Mouse (Mus musculus): ENCODE measurements at regions not wholly inside any gene's neighbourhood (a gene's known extent, or its start where the extent isn't known, plus 50 kb on each side); places are given as distances from the start of the nearest gene placed in this dataset.

GRCm38 (mm10) chr1:179871961-179872360 lies 68.5 kb upstream of the Ahctf1 start:
- Histone ChIP-seq H3K9me3 (ENCODE audit: low read length) (no peaks in the 10 kb centered on the region), H3K27me3 (ENCODE audit: insufficient read depth, low read length) (no peaks in the 10 kb centered on the region), H3K36me3 (ENCODE audit: insufficient read depth, low read length) (no peaks in the 10 kb centered on the region), H3K27ac (ENCODE audit: low read depth, low read length) (no peak overlapping the region), H3K4me2 (ENCODE audit: low read depth, low read length, poor library complexity, severe bottlenecking) (no peak overlapping the region), H3K4me3 (ENCODE audit: low read depth, low read length) (no peak overlapping the region), H3K4me1 (ENCODE audit: insufficient read depth, low read length) (no peaks in the 10 kb centered on the region), H3K9ac (replicated peaks; ENCODE audit: low read length, poor library complexity, severe bottlenecking) (no peak overlapping the region)
- no peak for ATAC-seq (ENCODE audit: low FRiP score)
- 83% methylated on average over 3 of the region's 3 CpGs for WGBS
- no peak for DNase-seq (ENCODE audit: low spot score)
- TF ChIP-seq CTCF (IDR thresholded peaks at IDR 0.05) = no peak

GRCm38 (mm10) chr1:179868656-179869055 lies 65.2 kb upstream of the Ahctf1 start:
- Histone ChIP-seq H3K36me3 (ENCODE audit: insufficient read depth, low read length) (no peaks in the 10 kb centered on the region), H3K4me2 (ENCODE audit: low read depth, low read length, poor library complexity, severe bottlenecking) (no peak overlapping the region), H3K27me3 (ENCODE audit: insufficient read depth, low read length) (no peaks in the 10 kb centered on the region), H3K9me3 (ENCODE audit: low read length) (no peaks in the 10 kb centered on the region), H3K9ac (replicated peaks; ENCODE audit: low read length, poor library complexity, severe bottlenecking) (no peak overlapping the region), H3K27ac (ENCODE audit: low read depth, low read length) (no peak overlapping the region), H3K4me1 (ENCODE audit: insufficient read depth, low read length) (no peaks in the 10 kb centered on the region), H3K4me3 (ENCODE audit: low read depth, low read length) (no peak overlapping the region)
- DNase-seq (ENCODE audit: low spot score) (no peak), ATAC-seq (ENCODE audit: low FRiP score) (no peak)
- 90% methylated on average over 9 of the region's 9 CpGs for WGBS
- no peak for TF ChIP-seq CTCF (IDR thresholded peaks at IDR 0.05)

GRCm38 (mm10) chr1:179867493-179867892 lies 64.0 kb upstream of the Ahctf1 start:
- Histone ChIP-seq H3K4me2 (ENCODE audit: low read depth, low read length, poor library complexity, severe bottlenecking) (no peak overlapping the region), H3K27ac (ENCODE audit: low read depth, low read length) (no peak overlapping the region), H3K4me1 (ENCODE audit: insufficient read depth, low read length) (no peaks in the 10 kb centered on the region), H3K9me3 (ENCODE audit: low read length) (no peaks in the 10 kb centered on the region), H3K36me3 (ENCODE audit: insufficient read depth, low read length) (no peaks in the 10 kb centered on the region), H3K27me3 (ENCODE audit: insufficient read depth, low read length) (no peaks in the 10 kb centered on the region), H3K9ac (replicated peaks; ENCODE audit: low read length, poor library complexity, severe bottlenecking) (no peak overlapping the region), H3K4me3 (ENCODE audit: low read depth, low read length) (no peak overlapping the region)
- no peak for DNase-seq (ENCODE audit: low spot score)
- no peak for ATAC-seq (ENCODE audit: low FRiP score)
- WGBS = 85% methylated on average over 4 of the region's 4 CpGs
- no peak for TF ChIP-seq CTCF (IDR thresholded peaks at IDR 0.05)

DNA sequence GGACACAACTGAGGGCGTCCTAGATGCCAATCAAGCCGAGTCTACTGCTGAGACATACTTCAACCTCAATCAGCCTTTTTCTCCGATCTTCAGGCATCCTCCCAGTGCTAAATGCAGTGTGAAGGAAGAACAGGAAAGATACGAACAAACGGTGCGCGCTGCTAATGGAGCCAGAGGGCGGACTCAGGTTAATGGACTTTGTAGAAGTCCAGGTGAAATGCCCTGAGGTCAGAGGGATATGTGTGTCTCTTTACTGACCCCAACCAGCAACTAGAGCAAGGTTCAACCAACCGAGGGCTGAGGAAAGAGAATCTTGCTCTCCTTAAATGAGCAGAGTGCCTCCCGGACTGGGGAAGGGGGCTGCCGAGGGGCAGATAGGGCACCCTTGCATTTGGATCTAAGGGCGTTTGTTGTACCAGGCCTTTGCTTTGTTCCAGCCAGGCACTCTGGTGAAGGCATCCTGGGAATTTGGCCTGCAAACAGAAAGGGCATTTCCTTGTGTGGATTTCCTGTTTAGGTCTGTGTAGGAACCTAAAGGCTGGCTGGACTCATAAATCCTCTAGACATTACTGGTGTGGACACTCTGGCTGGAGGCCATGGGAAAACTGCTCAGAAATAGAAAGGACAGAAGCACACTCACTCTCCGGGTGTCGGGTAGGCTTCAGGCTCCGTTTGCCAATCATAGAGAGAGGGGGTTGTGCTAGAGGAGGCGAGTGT lies 62.7 kb upstream of the Ahctf1 start:
- no peak for ATAC-seq (ENCODE audit: low FRiP score)
- WGBS = 77% methylated on average over 16 of the region's 16 CpGs
- H3K27ac ChIP-seq (ENCODE audit: low read depth, low read length) = no peak overlapping the region
- H3K4me3 ChIP-seq (ENCODE audit: low read depth, low read length) = no peak overlapping the region
- no peaks in the 10 kb centered on the region for H3K9me3 ChIP-seq (ENCODE audit: low read length)
- H3K4me2 ChIP-seq (ENCODE audit: low read depth, low read length, poor library complexity, severe bottlenecking) = no peak overlapping the region
- no peak for TF ChIP-seq CTCF (IDR thresholded peaks at IDR 0.05)
- H3K36me3 ChIP-seq (ENCODE audit: insufficient read depth, low read length) = no peaks in the 10 kb centered on the region
- H3K4me1 ChIP-seq (ENCODE audit: insufficient read depth, low read length) = no peaks in the 10 kb centered on the region
- no peak for DNase-seq (ENCODE audit: low spot score)
- H3K9ac ChIP-seq (replicated peaks; ENCODE audit: low read length, poor library complexity, severe bottlenecking) = no peak overlapping the region
- no peaks in the 10 kb centered on the region for H3K27me3 ChIP-seq (ENCODE audit: insufficient read depth, low read length)

GRCm38 (mm10) chr1:179865561-179865960 lies 62.1 kb upstream of the Ahctf1 start:
- Histone ChIP-seq H3K27ac (ENCODE audit: low read depth, low read length) (no peak overlapping the region), H3K4me3 (ENCODE audit: low read depth, low read length) (no peak overlapping the region), H3K27me3 (ENCODE audit: insufficient read depth, low read length) (no peaks in the 10 kb centered on the region), H3K9me3 (ENCODE audit: low read length) (no peaks in the 10 kb centered on the region), H3K9ac (replicated peaks; ENCODE audit: low read length, poor library complexity, severe bottlenecking) (no peak overlapping the region), H3K4me1 (ENCODE audit: insufficient read depth, low read length) (no peaks in the 10 kb centered on the region), H3K4me2 (ENCODE audit: low read depth, low read length, poor library complexity, severe bottlenecking) (no peak overlapping the region), H3K36me3 (ENCODE audit: insufficient read depth, low read length) (no peaks in the 10 kb centered on the region)
- TF ChIP-seq CTCF (IDR thresholded peaks at IDR 0.05) = no peak
- ATAC-seq (ENCODE audit: low FRiP score) (no peak), DNase-seq (ENCODE audit: low spot score) (no peak)
- 77% methylated on average over 11 of the region's 11 CpGs for WGBS

- Histone ChIP-seq H3K36me3 (ENCODE audit: insufficient read depth, low read length) (no peaks in the 10 kb centered on the region), H3K27me3 (ENCODE audit: insufficient read depth, low read length) (no peaks in the 10 kb centered on the region), H3K27ac (ENCODE audit: low read depth, low read length) (no peak overlapping the region), H3K4me1 (ENCODE audit: insufficient read depth, low read length) (no peaks in the 10 kb centered on the region), H3K4me3 (ENCODE audit: low read depth, low read length) (no peak overlapping the region), H3K9ac (replicated peaks; ENCODE audit: low read length, poor library complexity, severe bottlenecking) (no peak overlapping the region), H3K9me3 (ENCODE audit: low read length) (no peaks in the 10 kb centered on the region), H3K4me2 (ENCODE audit: low read depth, low read length, poor library complexity, severe bottlenecking) (no peak overlapping the region)
- ATAC-seq (ENCODE audit: low FRiP score) = no peak
- TF ChIP-seq CTCF (IDR thresholded peaks at IDR 0.05) = no peak
- WGBS = 90% methylated on average over 5 of the region's 5 CpGs
- DNase-seq (ENCODE audit: low spot score) = no peak
Measured at GRCm38 (mm10) chr1:179864537-179865226, 61.2 kb upstream of the Ahctf1 start.
